Mouse (Mus musculus) liver, embryonic 18 days (tissue): ENCODE results near the gene Gsg1l. TPM values are rescaled to one million over a fixed set of nuclear protein-coding genes. Genes with fewer than 3 reads are reported as not detected.

Experiments used
- polyA plus RNA-seq: library from polyadenylated mRNA; depleted of rRNA; stranded (reverse); fragments of >200 nt; gene quantifications from 2 replicates; pipeline ENCODE4 v1.2.3, GENCODE M21; 2012; rRNA removed

Gsg1l gene
- polyA plus RNA-seq: 0.07 and 0.12 TPM in 2 replicates

GRCm38 (mm10) chr7:126082286-126082741 lies at the start of gene Gsg1l:
Gsg1l (minus strand) TSS chr7:126082411.

Other genes starting within 250 kb of the Gsg1l start
- gene Xpo6, start 118.1 kb upstream of the Gsg1l start, polyA plus RNA-seq: 37.3 and 43.9 TPM in 2 replicates
- gene Sbk1, start 190.2 kb upstream of the Gsg1l start, polyA plus RNA-seq: 4.3 and 4.4 TPM in 2 replicates